21 mouse cellular contexts compared by ENCODE assay signal in the genomic region with DNA sequence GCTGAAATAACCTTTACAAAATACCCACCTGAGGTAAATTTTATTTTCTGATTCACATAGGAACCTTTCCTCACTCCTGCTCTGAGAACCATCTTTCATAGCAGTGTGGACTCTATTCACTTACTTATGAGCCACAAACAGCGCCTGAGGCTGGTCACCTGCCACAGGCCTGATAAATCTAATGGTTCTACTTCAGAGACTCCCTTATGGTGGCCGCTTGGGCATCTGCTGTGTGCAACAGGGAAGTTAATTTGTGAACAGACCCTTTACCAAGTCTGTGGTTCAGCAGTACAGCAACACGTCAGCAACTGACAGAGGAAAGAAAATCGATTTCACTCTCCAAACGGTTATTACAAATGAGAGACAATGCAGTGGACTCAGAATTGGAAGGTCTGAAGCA.
DNase-seq lines count a peak whose midpoint lies in the region; ATAC-seq lines count a peak whose summit lies in the region.
"Had no signal": no experiment of that assay in that cellular context is flagged by ENCODE, and none has a peak within 500 bp of the region (broad histone marks: within the 10 kb centered on the region; RNA-seq: fewer than 3 reads in every experiment).

No protein-coding gene starts in this region.

- H3K4me1 ChIP-seq in hindbrain, embryonic 15.5 days (replicated peaks): no peaks in the 10 kb centered on the region
- no peaks in the 10 kb centered on the region for H3K4me1 ChIP-seq in hindbrain, embryonic 10.5 days (replicated peaks)
- H3K4me1 ChIP-seq in kidney, embryonic 14.5 days (ENCODE audit: control insufficient read depth, insufficient read depth, low read length): no peaks in the 10 kb centered on the region
- no peaks in the 10 kb centered on the region for H3K4me1 ChIP-seq in neural tube, embryonic 12.5 days
- H3K4me1 ChIP-seq: heart, embryonic 12.5 days; heart, embryonic 15.5 days had no signal

- H3K27ac ChIP-seq in hindbrain, embryonic 15.5 days (replicated peaks): no peak overlapping the region
- H3K27ac ChIP-seq in hindbrain, embryonic 10.5 days: no peak overlapping the region
- H3K27ac ChIP-seq in kidney, embryonic 14.5 days (ENCODE audit: low read depth, low read length): no peak overlapping the region
- H3K27ac ChIP-seq in neural tube, embryonic 12.5 days: no peak overlapping the region
- H3K27ac ChIP-seq: gastrocnemius, adult 2 months; heart, embryonic 15.5 days had no signal

- H3K4me2 ChIP-seq in hindbrain, embryonic 15.5 days: no peak overlapping the region
- H3K4me2 ChIP-seq in kidney, embryonic 14.5 days (replicated peaks; ENCODE audit: low read depth, low read length): no peak overlapping the region
- no peak overlapping the region for H3K4me2 ChIP-seq in neural tube, embryonic 12.5 days (replicated peaks)
- H3K4me2 ChIP-seq: heart, embryonic 12.5 days; heart, embryonic 15.5 days had no signal

- 64% methylated on average over 5 of the region's 5 CpGs for WGBS in hindbrain, embryonic 15.5 days
- 81% methylated on average over 5 of the region's 5 CpGs for WGBS in hindbrain, embryonic 10.5 days
- WGBS in kidney, embryonic 14.5 days: 67% methylated on average over 5 of the region's 5 CpGs
- 58% methylated on average over 5 of the region's 5 CpGs for WGBS in neural tube, embryonic 12.5 days

- ATAC-seq in hindbrain, embryonic 15.5 days (ENCODE audit: low FRiP score, low read depth): peak; percentile 42; the same call in 1 of the 2 replicates
- 0 out of 2 replicates have a peak, but pooled peaks have one; percentile 52 for ATAC-seq in kidney, embryonic 14.5 days (ENCODE audit: low FRiP score, low TSS enrichment)
- ATAC-seq in neural tube, embryonic 12.5 days (ENCODE audit: low FRiP score, low read depth): 0 out of 2 replicates have a peak, but pooled peaks have one; percentile 44
- ATAC-seq: CD4-positive, CD25-positive, alpha-beta regulatory T cell, adult 4 months; forebrain, embryonic 14.5 days; forebrain, postnatal 0 days; intestine, postnatal 0 days had no signal

- no peaks in the 10 kb centered on the region for H3K27me3 ChIP-seq in hindbrain, embryonic 15.5 days
- H3K27me3 ChIP-seq in hindbrain, embryonic 10.5 days (ENCODE audit: insufficient read depth, poor library complexity, severe bottlenecking): no peaks in the 10 kb centered on the region
- H3K27me3 ChIP-seq in kidney, embryonic 14.5 days (ENCODE audit: control insufficient read depth, insufficient read depth, low read length): no peaks in the 10 kb centered on the region
- H3K27me3 ChIP-seq in neural tube, embryonic 12.5 days (replicated peaks): no peaks in the 10 kb centered on the region
- H3K27me3 ChIP-seq: heart, embryonic 12.5 days; heart, embryonic 15.5 days had no signal

- no peak overlapping the region for H3K9ac ChIP-seq in hindbrain, embryonic 15.5 days
- H3K9ac ChIP-seq in kidney, embryonic 14.5 days (ENCODE audit: low read depth, low read length): no peak overlapping the region
- no peak overlapping the region for H3K9ac ChIP-seq in neural tube, embryonic 12.5 days
- H3K9ac ChIP-seq: forebrain, postnatal 0 days; heart, embryonic 12.5 days; heart, embryonic 15.5 days had no signal

- no peaks in the 10 kb centered on the region for H3K36me3 ChIP-seq in hindbrain, embryonic 15.5 days
- H3K36me3 ChIP-seq in hindbrain, embryonic 10.5 days: no peaks in the 10 kb centered on the region
- H3K36me3 ChIP-seq in kidney, embryonic 14.5 days (ENCODE audit: control insufficient read depth, insufficient read depth, low read length): no peaks in the 10 kb centered on the region
- no peaks in the 10 kb centered on the region for H3K36me3 ChIP-seq in neural tube, embryonic 12.5 days
- H3K36me3 ChIP-seq: heart, embryonic 12.5 days; heart, embryonic 15.5 days had no signal

- no peak overlapping the region for H3K4me3 ChIP-seq in hindbrain, embryonic 15.5 days
- no peak overlapping the region for H3K4me3 ChIP-seq in hindbrain, embryonic 10.5 days
- no peak overlapping the region for H3K4me3 ChIP-seq in kidney, embryonic 14.5 days (ENCODE audit: low read length)
- H3K4me3 ChIP-seq in neural tube, embryonic 12.5 days: no peak overlapping the region
- H3K4me3 ChIP-seq: gastrocnemius, adult 2 months; heart, embryonic 12.5 days; heart, embryonic 15.5 days had no signal

- no peak for DNase-seq in hindbrain, embryonic 10.5 days (ENCODE audit: low spot score)
- no peak for DNase-seq in kidney, adult 9 months
- no peak for DNase-seq in neural tube, embryonic 10.5 days (ENCODE audit: extremely low spot score, low spot score)
- DNase-seq: adrenal gland, adult 2 months; adrenal gland, postnatal 14 days; cerebellum, adult 11-12 months; cerebellum, adult 8-10 months; forebrain, postnatal 0 days; gastrocnemius, adult 2 months; gastrocnemius, postnatal 25 days; heart, adult 18-20 months; heart, postnatal 10 days; heart, postnatal 36 days had no signal

- no peaks in the 10 kb centered on the region for H3K9me3 ChIP-seq in hindbrain, embryonic 15.5 days
- no peaks in the 10 kb centered on the region for H3K9me3 ChIP-seq in hindbrain, embryonic 10.5 days
- H3K9me3 ChIP-seq in kidney, embryonic 14.5 days (ENCODE audit: control insufficient read depth, low read length): no peaks in the 10 kb centered on the region
- H3K9me3 ChIP-seq in neural tube, embryonic 12.5 days: no peaks in the 10 kb centered on the region
- H3K9me3 ChIP-seq: heart, embryonic 12.5 days; heart, embryonic 15.5 days had no signal
